Mouse (Mus musculus): ENCODE measurements around the gene Rsu1.

DNA sequence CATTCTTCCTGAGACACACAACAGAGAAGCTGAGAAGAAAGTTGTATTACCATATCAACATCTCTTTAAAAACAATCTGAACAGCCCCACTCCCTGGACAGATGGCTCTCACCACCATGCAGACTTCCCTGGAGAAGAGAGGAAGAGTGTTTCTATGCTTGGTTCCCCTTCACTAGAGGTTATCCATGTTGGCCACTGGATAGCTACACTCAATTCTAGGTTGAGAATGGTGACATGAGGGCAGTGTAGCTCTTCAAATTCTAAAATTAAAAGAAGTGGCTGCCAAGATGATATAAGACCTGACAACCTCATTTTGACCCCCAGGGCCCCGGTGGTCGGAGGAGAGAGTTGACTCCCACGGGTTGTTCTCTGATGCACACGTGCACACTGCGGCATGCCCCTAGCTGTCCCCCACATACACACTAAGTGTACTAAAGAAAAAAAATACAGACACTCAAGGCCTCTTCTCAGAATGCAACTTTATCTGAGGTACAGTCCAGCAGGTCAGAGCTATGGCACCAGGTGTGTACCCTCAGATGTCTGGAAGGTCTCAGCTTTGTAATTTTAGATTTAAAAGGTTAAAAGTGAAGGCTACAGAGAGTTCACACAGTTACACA lies 179.7 kb downstream of the Rsu1 start:
- TF ChIP-seq CTCF (IDR thresholded peaks at IDR 0.05; ENCODE audit: extremely low read depth, insufficient read depth, insufficient read length, insufficient replicate concordance) (no peak), POLR2A (IDR thresholded peaks at IDR 0.05; ENCODE audit: low read depth, low read length) (no peak)
